Mouse (Mus musculus) heart, embryonic 15.5 days (tissue): ENCODE measurements around the gene Pgm2l1. TPM values are rescaled to one million over a fixed set of nuclear protein-coding genes. Genes with fewer than 3 reads are reported as not detected.
A peak's percentile ranks its signal among the peaks of the same experiment; 100 is the strongest.

Experiments
- ATAC-seq: fragments of 200-750 bp; cut with Nextera tagmentation; replicated peaks from 2 replicates; pipeline ENCODE4 v1.8.0; 2017; ENCODE audit warnings: low read depth, moderate TSS enrichment; ENCODE audit not compliant: insufficient number of reproducible peaks, insufficient read depth, low FRiP score
- H3K27ac ChIP-seq: fragments of 300-500 bp; sonication (generic); 2 replicates; pipeline ENCODE4 v1.5.1; 2015; ENCODE audit warnings: mild to moderate bottlenecking, inconsistent platforms
- H3K27me3 ChIP-seq: fragments of 300-500 bp; sonication (generic); 2 replicates; pipeline ENCODE4 v1.6.1; 2015; ENCODE audit warnings: inconsistent platforms
- H3K36me3 ChIP-seq: fragments of 300-500 bp; sonication (generic); 2 replicates; pipeline ENCODE4 v1.6.1; 2015; ENCODE audit warnings: mild to moderate bottlenecking, inconsistent platforms
- H3K4me1 ChIP-seq: fragments of 300-500 bp; sonication (generic); replicated peaks from 2 replicates; pipeline ENCODE4 v1.6.1; 2015; ENCODE audit warnings: inconsistent platforms
- H3K4me2 ChIP-seq: fragments of 300-500 bp; sonication (generic); 2 replicates; pipeline ENCODE4 v1.6.1; 2015; ENCODE audit warnings: inconsistent platforms, mild to moderate bottlenecking, moderate library complexity
- H3K4me3 ChIP-seq: fragments of 300-500 bp; sonication (generic); 2 replicates; pipeline ENCODE4 v1.5.1; 2015; ENCODE audit warnings: mild to moderate bottlenecking, inconsistent platforms
- H3K9ac ChIP-seq: fragments of 300-500 bp; sonication (generic); 2 replicates; pipeline ENCODE4 v1.6.1; 2015; ENCODE audit warnings: mild to moderate bottlenecking, inconsistent platforms
- H3K9me3 ChIP-seq: fragments of 300-500 bp; sonication (generic); replicated peaks from 2 replicates; pipeline ENCODE4 v1.6.1; 2016; ENCODE audit warnings: inconsistent platforms
- WGBS: fragments of 180-500 bp; shearing (Covaris S2); methylation state at CpG from one replicate; pipeline ENCODE4 v1.1.7; 2015; ENCODE audit warnings: mixed read lengths; 5-methylcytosine and 5-hydroxymethylcytosine counted together
- polyA plus RNA-seq: library from polyadenylated mRNA; unstranded; fragments of >200 nt; fragmentation: Nextera tagmentation; extraction: Ambion mirVana; gene quantifications from 2 replicates; pipeline ENCODE4 v1.2.1, GENCODE M21; 2015

The Pgm2l1 gene
- polyA plus RNA-seq, 1 experiment from 2014 or later, result 1.2 TPM

DNA sequence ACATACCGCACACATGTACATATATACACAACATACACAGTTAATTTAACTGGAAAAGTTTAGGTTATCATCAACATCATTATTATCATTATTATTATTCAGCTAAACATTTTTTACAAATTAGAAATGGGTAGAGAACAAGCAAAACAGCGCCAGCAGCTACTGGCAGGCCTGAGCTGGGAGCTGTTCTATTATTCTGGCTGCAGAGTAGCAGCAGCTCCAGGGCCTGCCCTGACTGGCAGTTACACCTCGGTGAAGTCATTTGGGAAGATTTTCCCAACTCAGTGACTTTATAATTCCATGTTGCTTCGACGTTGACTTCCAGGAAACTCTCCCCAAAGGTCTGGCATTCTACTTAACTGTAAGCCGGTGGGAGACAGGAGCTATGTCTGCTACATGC, 69.5 kb downstream of the Pgm2l1 start:
- ATAC-seq, result no peak
- Histone ChIP-seq H3K4me2 (no peak overlapping the region), H3K36me3 (peaks cover 6% of the 10 kb centered on the region; the same call in 1 of the 2 replicates), H3K9me3 (no peaks in the 10 kb centered on the region), H3K9ac (no peak overlapping the region), H3K4me1 (peaks cover 15% of the 10 kb centered on the region), H3K27me3 (no peaks in the 10 kb centered on the region), H3K27ac (no peak overlapping the region), H3K4me3 (no peak overlapping the region)
- WGBS, result 74% methylated on average over 6 of the region's 6 CpGs

DNA sequence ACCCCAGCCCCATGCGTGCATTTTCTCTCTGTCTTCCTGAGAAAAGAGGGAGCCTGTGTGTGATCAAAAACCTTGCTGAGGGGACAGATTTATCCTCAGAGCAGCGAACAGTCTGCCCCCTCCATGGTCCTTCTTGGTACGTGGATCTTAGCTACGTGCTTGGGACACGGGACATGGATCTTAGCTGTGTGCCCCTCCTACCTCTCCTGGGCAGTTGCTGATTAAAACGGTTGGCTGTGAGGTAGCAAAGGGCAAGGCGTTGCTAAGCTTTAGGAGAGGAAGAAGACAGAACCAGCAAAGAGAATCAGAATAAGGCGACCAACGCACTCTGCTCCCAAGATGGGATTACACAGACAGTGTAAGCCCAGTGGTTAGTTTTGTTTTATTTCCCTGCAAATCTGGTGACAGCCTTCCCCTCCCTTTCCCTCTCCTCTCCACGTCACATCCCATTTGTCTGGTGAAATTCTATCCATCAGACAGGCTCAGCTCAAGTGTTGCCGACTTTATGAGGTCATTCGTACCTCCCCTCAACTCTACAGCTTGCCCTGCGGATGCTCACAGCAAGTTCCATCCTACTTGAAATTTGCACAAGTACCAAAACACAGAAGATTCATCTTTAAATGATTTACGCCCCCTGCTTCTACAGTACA, 71.8 kb downstream of the Pgm2l1 start:
- no peak overlapping the region for H3K9ac ChIP-seq
- WGBS, result 60% methylated on average over 14 of the region's 14 CpGs
- peaks cover 6% of the 10 kb centered on the region; the same call in 1 of the 2 replicates for H3K36me3 ChIP-seq
- H3K27ac ChIP-seq, result no peak overlapping the region
- no peak overlapping the region for H3K4me3 ChIP-seq
- no peaks in the 10 kb centered on the region for H3K9me3 ChIP-seq
- no peaks in the 10 kb centered on the region for H3K27me3 ChIP-seq
- H3K4me1 ChIP-seq, result peaks cover 25% of the 10 kb centered on the region
- H3K4me2 ChIP-seq, result no peak overlapping the region
- no peak for ATAC-seq

DNA sequence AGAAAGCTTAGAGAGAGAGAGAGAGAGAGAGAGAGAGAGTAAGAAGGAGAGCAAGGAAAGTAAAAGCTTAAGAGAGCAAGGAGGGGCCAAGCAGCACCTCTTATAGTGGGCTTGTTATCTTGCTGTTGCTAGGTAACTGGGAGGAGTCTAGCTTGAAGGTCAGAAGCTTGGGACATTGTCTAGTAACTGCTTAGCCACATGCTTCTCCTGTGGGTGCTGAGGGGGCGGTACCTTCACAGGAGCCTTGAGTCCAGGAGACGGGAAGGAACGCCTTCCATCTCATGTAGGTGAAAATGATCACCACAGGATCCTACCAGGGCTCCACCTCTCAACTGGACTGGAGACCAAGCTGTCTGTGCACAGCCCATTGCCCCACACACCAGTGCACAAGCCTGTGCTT, 74.2 kb downstream of the Pgm2l1 start:
- WGBS, result 48% methylated on average over 3 of the region's 3 CpGs
- Histone ChIP-seq H3K4me2 (no peak overlapping the region), H3K9ac (no peak overlapping the region), H3K4me3 (no peak overlapping the region), H3K27me3 (no peaks in the 10 kb centered on the region), H3K9me3 (no peaks in the 10 kb centered on the region), H3K27ac (peak overlapping the region; percentile 70; the same call in 1 of the 2 replicates), H3K4me1 (peaks cover 25% of the 10 kb centered on the region), H3K36me3 (peaks cover 6% of the 10 kb centered on the region; the same call in 1 of the 2 replicates)
- ATAC-seq, result no peak

DNA sequence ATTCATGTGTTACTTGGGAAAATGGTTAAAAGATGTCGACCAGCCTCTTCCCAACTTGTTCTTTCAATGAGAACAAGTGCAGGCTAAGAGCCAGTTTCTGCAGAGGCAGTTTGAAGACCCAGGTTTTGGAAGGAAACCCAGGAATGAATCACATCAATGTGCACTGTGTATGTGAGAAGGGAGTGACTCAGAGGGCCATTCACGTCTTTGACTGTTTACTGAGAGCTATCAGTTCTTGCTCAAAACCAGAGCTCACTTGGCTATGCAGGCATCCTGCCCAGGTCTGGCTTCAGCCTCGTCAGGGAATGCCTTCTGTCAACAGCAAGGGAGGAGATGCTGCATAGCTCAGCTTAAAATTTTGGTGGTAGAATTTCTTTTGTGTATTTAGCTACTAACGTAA, 75.1 kb downstream of the Pgm2l1 start:
- peaks cover 6% of the 10 kb centered on the region; the same call in 1 of the 2 replicates for H3K36me3 ChIP-seq
- no peaks in the 10 kb centered on the region for H3K27me3 ChIP-seq
- peak overlapping the region; percentile 70 for H3K27ac ChIP-seq
- peaks cover 27% of the 10 kb centered on the region for H3K4me1 ChIP-seq
- 24% methylated on average over 4 of the region's 4 CpGs for WGBS
- no peak overlapping the region for H3K4me2 ChIP-seq
- no peak overlapping the region for H3K4me3 ChIP-seq
- peak; percentile 85 for ATAC-seq
- H3K9ac ChIP-seq, result no peak overlapping the region
- no peaks in the 10 kb centered on the region for H3K9me3 ChIP-seq

DNA sequence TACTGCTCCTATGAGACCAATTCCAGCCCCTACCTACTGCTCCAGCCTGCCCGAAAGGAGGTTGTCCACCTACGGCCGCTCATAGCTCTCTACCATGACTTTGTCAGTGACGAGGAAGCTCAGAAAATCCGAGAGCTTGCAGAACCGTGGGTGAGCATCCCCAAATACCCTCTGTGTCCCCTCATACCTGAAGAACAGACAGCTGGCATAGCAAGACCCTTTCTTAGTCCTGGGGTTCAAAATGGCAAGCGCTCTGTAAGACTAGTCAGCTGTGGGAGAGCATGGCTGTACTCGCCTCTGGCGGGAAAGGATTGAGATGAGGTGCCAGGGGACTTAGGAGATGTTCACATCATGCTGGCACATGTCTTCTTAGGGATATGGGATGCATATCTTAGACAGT, 78.7 kb downstream of the Pgm2l1 start:
- 88% methylated on average over 9 of the region's 9 CpGs for WGBS
- no peak overlapping the region for H3K9ac ChIP-seq
- no peaks in the 10 kb centered on the region for H3K36me3 ChIP-seq

DNA sequence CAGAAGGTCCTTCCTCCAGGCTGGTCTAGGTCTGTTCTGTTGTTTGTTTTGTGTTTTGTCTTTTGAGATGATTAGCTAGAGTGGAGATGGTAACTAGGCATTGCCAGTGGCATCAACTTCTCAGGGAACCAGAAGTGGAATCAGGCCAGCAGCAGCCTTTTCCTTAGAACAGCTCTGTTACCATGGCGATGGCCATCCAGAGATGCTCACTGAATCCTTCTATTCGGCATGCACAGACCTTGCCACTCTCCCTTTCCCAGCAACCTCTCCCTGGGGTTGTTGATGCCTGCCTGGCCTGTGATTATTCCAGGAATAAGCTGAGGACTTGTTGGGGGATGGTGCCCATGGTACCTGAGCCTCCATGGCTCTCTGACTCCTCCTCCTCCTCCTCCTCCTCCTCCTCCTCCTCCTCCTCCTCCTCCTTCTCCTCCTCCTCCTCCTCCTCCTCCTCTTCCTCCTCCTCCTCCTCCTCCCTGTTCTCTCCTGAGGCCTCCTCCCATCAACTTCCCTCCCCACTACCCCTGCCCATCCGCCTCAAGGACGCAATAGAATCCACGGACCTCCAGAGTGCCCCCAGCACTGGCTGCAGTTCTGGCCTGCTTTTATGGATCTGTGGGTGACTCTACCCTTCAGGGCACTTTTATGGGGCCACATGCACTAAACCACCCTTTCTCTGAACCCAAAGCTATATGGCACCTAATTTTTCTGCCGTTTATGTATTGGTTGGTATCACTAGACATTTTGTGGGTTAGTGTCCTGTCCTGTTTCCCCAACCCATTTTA, 80.9 kb downstream of the Pgm2l1 start:
- H3K4me2 ChIP-seq, result no peak overlapping the region
- H3K27ac ChIP-seq, result no peak overlapping the region
- 90% methylated on average over 6 of the region's 6 CpGs for WGBS

More for the DNA sequence above, 78.7 kb downstream of the Pgm2l1 start:
- no peak overlapping the region for H3K4me3 ChIP-seq
- no peaks in the 10 kb centered on the region for H3K27me3 ChIP-seq
- no peaks in the 10 kb centered on the region for H3K9me3 ChIP-seq
- no peak for ATAC-seq
- no peak overlapping the region for H3K4me2 ChIP-seq
- H3K4me1 ChIP-seq, result peaks cover 34% of the 10 kb centered on the region
- no peak overlapping the region for H3K27ac ChIP-seq

DNA sequence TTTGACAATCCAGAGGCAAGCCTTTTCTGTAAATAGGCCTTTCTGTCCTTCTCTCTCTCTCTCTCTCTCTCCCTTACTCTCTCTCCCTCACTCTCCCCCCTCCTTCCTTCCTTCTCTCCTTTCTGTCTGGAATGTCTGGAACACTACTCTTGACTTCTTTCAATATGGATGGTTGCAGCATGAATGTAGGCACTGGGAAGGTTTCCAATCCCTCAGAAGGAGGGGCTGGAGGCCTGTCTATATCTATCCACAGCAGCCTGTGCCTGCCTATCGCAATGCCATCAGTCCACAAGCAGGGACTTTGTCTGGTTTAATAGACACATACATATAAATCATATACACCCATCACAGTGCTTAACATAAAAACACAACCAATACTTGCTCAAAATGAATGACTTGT, 82.0 kb downstream of the Pgm2l1 start:
- Histone ChIP-seq H3K4me1 (peaks cover 17% of the 10 kb centered on the region), H3K4me2 (no peak overlapping the region), H3K27ac (peak overlapping the region; percentile 48; the same call in 1 of the 2 replicates), H3K4me3 (no peak overlapping the region), H3K27me3 (no peaks in the 10 kb centered on the region), H3K9me3 (no peaks in the 10 kb centered on the region), H3K9ac (no peak overlapping the region), H3K36me3 (no peaks in the 10 kb centered on the region)
- no peak for ATAC-seq
- WGBS, result 13% methylated on average over 1 of the region's 1 CpGs

More for the DNA sequence above, 80.9 kb downstream of the Pgm2l1 start:
- H3K9ac ChIP-seq, result no peak overlapping the region
- peaks cover 17% of the 10 kb centered on the region for H3K4me1 ChIP-seq
- H3K36me3 ChIP-seq, result no peaks in the 10 kb centered on the region
- H3K9me3 ChIP-seq, result no peaks in the 10 kb centered on the region
- ATAC-seq, result no peak
- H3K27me3 ChIP-seq, result no peaks in the 10 kb centered on the region
- H3K4me3 ChIP-seq, result no peak overlapping the region

DNA sequence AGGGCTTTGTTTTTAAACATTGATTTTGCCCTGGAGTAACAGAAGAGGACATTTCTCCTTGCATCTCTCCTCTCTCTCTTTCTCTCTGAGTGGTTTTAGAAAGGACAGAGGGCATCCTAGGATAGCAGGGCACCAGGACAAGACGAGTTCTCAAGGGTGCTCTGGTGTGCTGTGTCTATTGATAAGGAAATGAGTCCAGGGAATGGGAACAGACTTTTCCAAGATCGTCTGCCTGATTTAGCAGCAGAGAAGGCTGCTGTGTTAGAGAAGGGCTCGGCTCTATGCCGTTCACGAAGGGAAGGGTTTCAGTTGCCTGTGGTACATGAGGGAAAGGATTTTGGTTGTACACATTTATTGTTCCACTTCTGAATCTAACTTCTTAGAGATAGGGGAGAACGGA, 82.5 kb downstream of the Pgm2l1 start:
- Histone ChIP-seq H3K9ac (no peak overlapping the region), H3K4me2 (no peak overlapping the region), H3K36me3 (no peaks in the 10 kb centered on the region), H3K4me1 (peaks cover 17% of the 10 kb centered on the region), H3K27me3 (no peaks in the 10 kb centered on the region), H3K27ac (peak overlapping the region; percentile 48), H3K9me3 (no peaks in the 10 kb centered on the region), H3K4me3 (no peak overlapping the region)
- no peak for ATAC-seq
- 28% methylated on average over 6 of the region's 6 CpGs for WGBS

DNA sequence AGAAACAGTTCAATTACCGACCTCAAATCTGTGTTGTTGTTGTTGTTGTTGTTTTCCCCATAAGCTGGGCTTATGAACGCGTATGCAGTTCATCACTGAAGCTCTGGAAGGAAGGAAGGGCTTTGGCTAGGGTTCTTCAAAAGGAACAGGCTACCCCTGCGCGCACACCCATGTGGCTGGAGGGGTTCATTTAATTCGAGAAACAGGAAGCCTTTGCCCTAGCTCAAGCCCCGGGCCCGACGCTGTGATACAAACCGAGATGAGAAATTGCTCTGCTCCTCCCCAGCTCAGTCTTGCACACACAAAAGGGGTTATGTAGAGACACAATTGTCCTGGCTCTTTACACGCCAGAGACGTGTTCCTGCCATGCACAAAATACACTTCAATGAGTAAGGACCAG, 83.1 kb downstream of the Pgm2l1 start:
- Histone ChIP-seq H3K27ac (no peak overlapping the region), H3K36me3 (no peaks in the 10 kb centered on the region), H3K27me3 (no peaks in the 10 kb centered on the region), H3K9ac (no peak overlapping the region), H3K4me3 (no peak overlapping the region), H3K4me1 (peaks cover 17% of the 10 kb centered on the region), H3K9me3 (no peaks in the 10 kb centered on the region), H3K4me2 (no peak overlapping the region)
- 73% methylated on average over 12 of the region's 12 CpGs for whole genome bisulfite sequencing
- ATAC-seq, result no peak

DNA sequence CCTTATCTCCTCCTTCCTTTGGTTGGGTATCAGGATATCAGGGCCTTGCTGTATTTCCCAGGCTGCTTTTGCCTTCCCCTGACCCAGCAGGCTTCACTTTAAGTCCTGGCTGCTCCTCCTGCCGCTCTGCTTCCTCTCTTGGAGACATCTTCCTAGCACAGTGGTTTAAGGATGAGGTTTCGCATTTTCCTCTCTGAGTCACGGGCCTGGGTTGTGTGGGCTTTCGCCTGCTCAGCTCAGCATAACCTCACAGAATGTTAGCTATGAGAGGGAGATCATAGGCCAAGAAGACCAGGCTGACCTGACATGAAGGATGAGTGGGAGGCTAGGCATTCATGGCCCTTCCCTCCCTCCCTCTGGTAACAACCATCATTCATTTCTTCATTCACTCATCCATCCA, 85.5 kb downstream of the Pgm2l1 start:
- no peak overlapping the region for H3K4me3 ChIP-seq
- no peaks in the 10 kb centered on the region for H3K27me3 ChIP-seq
- WGBS, result 76% methylated on average over 4 of the region's 4 CpGs
- peaks cover 6% of the 10 kb centered on the region; the same call in 1 of the 2 replicates for H3K36me3 ChIP-seq
- H3K27ac ChIP-seq, result no peak overlapping the region
- no peak overlapping the region for H3K4me2 ChIP-seq
- no peaks in the 10 kb centered on the region; the same call in 1 of the 2 replicates for H3K9me3 ChIP-seq
- ATAC-seq, result no peak
- no peak overlapping the region for H3K9ac ChIP-seq
- H3K4me1 ChIP-seq, result peaks cover 15% of the 10 kb centered on the region

DNA sequence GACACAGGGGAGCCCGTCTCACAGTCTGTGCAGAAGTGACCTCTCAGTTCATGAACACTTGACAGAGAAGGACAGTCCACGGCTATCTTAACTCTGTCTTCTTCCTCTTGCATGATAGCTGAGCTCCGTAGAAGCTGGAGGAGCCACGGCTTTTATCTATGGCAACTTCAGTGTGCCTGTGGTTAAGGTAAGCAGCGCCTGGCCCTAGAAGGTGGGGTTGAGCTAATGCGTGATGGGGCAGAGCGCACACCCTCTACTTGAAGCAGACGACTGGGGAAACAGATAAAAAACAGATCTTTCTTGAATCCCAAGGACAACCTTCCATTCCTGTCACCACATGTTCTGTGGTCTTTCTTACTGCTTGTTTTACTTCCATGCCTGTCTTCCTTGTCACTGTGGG, 89.7 kb downstream of the Pgm2l1 start:
- no peak overlapping the region for H3K4me3 ChIP-seq
- peaks cover 6% of the 10 kb centered on the region; the same call in 1 of the 2 replicates for H3K36me3 ChIP-seq
- no peak for ATAC-seq
- no peak overlapping the region for H3K9ac ChIP-seq
- no peaks in the 10 kb centered on the region; the same call in 1 of the 2 replicates for H3K9me3 ChIP-seq
- no peaks in the 10 kb centered on the region for H3K4me1 ChIP-seq
- no peaks in the 10 kb centered on the region for H3K27me3 ChIP-seq
- no peak overlapping the region for H3K27ac ChIP-seq
- H3K4me2 ChIP-seq, result no peak overlapping the region
- WGBS, result 65% methylated on average over 8 of the region's 8 CpGs
